Mouse (Mus musculus) myocyte (in vitro differentiated cells): Measurements from ENCODE around the gene Mboat2. TPM values are rescaled to one million over a fixed set of nuclear protein-coding genes. Genes with fewer than 3 reads are reported as not detected.

Experiments used
- H3K27me3 ChIP-seq: one replicate; pipeline ENCODE4 v1.6.1; 2011; ENCODE audit not compliant: control insufficient read depth, insufficient read depth, insufficient read length
- H3K36me3 ChIP-seq: one replicate; pipeline ENCODE4 v1.6.1; 2011; ENCODE audit not compliant: control insufficient read depth, insufficient read depth
- H3K4me2 ChIP-seq: one replicate; pipeline ENCODE4 v1.6.1; 2011; ENCODE audit warnings: low read depth, control low read depth
- H3K4me3 ChIP-seq: one replicate; pipeline ENCODE4 v1.5.1; 2011; ENCODE audit warnings: mild to moderate bottlenecking, control low read depth, moderate library complexity
- H3K79me2 ChIP-seq: one replicate; pipeline ENCODE4 v1.6.1; 2011; ENCODE audit not compliant: control insufficient read depth, insufficient read depth
- H3ac ChIP-seq: one replicate; pipeline ENCODE4 v1.6.1; 2011; ENCODE audit not compliant: control insufficient read depth, insufficient read length
- CEBPB ChIP-seq: IDR thresholded peaks from 2 replicates; pipeline ENCODE4 v1.6.1; 2011; ENCODE audit warnings: mild to moderate bottlenecking, moderate library complexity; ENCODE audit not compliant: poor library complexity, insufficient read depth, severe bottlenecking
- E2F4 ChIP-seq: IDR thresholded peaks from one replicate; pipeline ENCODE4 v1.6.1; 2011; ENCODE audit warnings: mild to moderate bottlenecking, control low read depth, moderate library complexity; ENCODE audit not compliant: insufficient read depth
- MAX ChIP-seq: IDR thresholded peaks from one replicate; pipeline ENCODE4 v1.6.1; 2011; ENCODE audit warnings: low read depth, mild to moderate bottlenecking, control low read depth
- MYOD1 ChIP-seq, 3 experiments: IDR thresholded peaks; one replicate each; pipeline ENCODE4 v1.6.1; 2011; ENCODE audit warnings: control low read depth in 2 of 3, low read depth in 2 of 3, mild to moderate bottlenecking in 2 of 3, moderate library complexity in 1 of 3; ENCODE audit not compliant: insufficient read length in 2 of 3, control insufficient read depth in 1 of 3
- MYOG ChIP-seq, 3 experiments: IDR thresholded peaks; one replicate each; pipeline ENCODE4 v1.6.1; 2011; ENCODE audit warnings: control low read depth in 2 of 3, low read depth in 2 of 3, mild to moderate bottlenecking in 2 of 3; ENCODE audit not compliant: insufficient read length in 2 of 3, control insufficient read depth in 1 of 3, insufficient read depth in 1 of 3
- POLR2A ChIP-seq: IDR thresholded peaks from one replicate; pipeline ENCODE4 v1.6.1; 2011; ENCODE audit warnings: low read depth, mild to moderate bottlenecking, control low read depth, moderate library complexity; ENCODE audit not compliant: insufficient read length
- POLR2AphosphoS2 ChIP-seq: IDR thresholded peaks from one replicate; pipeline ENCODE4 v1.6.1; 2011; ENCODE audit warnings: low read depth, control low read depth; ENCODE audit not compliant: insufficient read length
- REST ChIP-seq: IDR thresholded peaks from one replicate; pipeline ENCODE4 v1.6.1; 2011; ENCODE audit warnings: mild to moderate bottlenecking, control low read depth, moderate library complexity; ENCODE audit not compliant: insufficient read depth, insufficient read length
- SRF ChIP-seq: IDR thresholded peaks from one replicate; pipeline ENCODE4 v1.6.1; 2011; ENCODE audit warnings: low read depth; ENCODE audit not compliant: control insufficient read depth, insufficient read length
- TCF12 ChIP-seq: IDR thresholded peaks from one replicate; pipeline ENCODE4 v1.6.1; 2011; ENCODE audit warnings: mild to moderate bottlenecking, control low read depth; ENCODE audit not compliant: poor library complexity, insufficient read depth, severe bottlenecking
- TCF3 ChIP-seq: IDR thresholded peaks from one replicate; pipeline ENCODE4 v1.6.1; 2011; ENCODE audit warnings: low read depth, control low read depth; ENCODE audit not compliant: insufficient read length
- USF1 ChIP-seq: IDR thresholded peaks from one replicate; pipeline ENCODE4 v1.6.1; 2011; ENCODE audit warnings: low read depth, mild to moderate bottlenecking, control low read depth, moderate library complexity
- polyA plus RNA-seq: library from polyadenylated mRNA; unstranded; fragments of >200 nt; fragmentation: generic; extraction: Trizol; gene quantifications from one replicate; pipeline ENCODE4 v1.2.1, GENCODE M21; 2012; ENCODE audit warnings: missing spikeins

Mboat2 gene
- polyA plus RNA-seq, 1 experiment, result 16.9 TPM

DNA sequence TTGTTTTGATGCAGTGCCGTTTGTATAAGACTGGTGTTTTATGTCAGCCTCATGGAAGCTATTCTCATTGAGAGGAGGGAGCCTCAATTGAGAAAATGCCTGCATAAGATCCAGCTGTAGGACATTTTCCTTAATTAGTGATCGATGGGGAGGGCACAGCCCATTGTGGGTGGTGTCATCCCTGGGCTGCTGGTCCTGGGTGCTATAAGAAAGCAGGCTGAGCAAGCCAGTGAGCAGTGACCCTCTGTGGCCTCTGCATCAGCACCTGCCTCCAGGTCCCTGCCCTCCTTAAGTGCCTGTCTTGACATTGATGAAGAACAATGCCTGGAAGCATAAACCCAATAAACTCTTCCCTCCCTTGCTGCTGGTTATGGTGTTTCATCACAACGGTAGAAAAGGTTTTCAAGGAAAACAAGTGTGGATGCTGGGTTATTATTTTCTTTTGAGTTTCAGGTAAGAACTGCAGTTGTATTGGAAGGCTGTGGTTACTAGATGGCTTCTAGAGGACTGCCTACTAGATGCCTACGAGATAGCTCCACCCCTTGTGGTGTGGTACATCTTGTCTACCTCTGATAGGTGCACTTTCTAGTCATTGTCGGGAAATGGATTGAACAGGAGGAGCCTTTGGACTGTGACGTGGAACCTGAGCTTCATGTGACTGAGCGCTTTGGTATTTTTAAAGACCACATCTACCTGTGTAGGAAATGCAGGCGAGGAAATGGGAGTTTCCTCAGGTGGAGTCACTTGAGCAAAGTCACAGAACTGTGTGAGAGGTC, 60.2 kb downstream of the Mboat2 start:
- Histone ChIP-seq H3K27me3 (no peaks in the 10 kb centered on the region), H3ac (no peak overlapping the region), H3K4me3 (no peak overlapping the region), H3K4me2 (no peak overlapping the region), H3K36me3 (no peaks in the 10 kb centered on the region), H3K79me2 (no peaks in the 10 kb centered on the region)
- TF ChIP-seq REST (no peak), E2F4 (no peak), USF1 (no peak), POLR2AphosphoS2 (no peak), SRF (no peak), POLR2A (no peak), TCF3 (no peak), MAX (no peak)

DNA sequence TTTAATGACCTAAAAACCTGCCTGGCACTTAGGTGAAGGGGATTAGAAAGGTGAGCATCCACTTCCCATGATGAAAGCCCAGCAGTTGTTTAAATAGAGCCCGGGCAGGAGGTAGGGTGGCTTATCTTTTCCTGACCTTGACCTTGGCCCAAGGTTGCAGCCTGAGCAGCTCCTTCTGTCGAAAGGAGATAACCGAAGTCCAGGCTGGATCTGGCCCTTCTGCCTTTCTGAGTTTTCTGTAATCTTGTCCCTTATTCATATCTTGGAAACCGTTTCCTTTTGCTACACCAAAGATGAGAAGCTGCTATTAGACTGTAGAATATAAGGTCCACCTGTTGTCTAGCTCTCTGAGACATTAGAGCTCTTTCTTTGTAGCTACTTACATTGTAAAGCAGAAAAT, 61.9 kb downstream of the Mboat2 start:
- Histone ChIP-seq H3K4me3 (no peak overlapping the region), H3K4me2 (no peak overlapping the region), H3K79me2 (no peaks in the 10 kb centered on the region), H3ac (no peak overlapping the region), H3K36me3 (no peaks in the 10 kb centered on the region), H3K27me3 (no peaks in the 10 kb centered on the region)
- no peak for TF ChIP-seq USF1
- TF ChIP-seq E2F4, result no peak
- TF ChIP-seq TCF12, result no peak
- no peak for TF ChIP-seq MAX
- no peak for TF ChIP-seq POLR2A
- TF ChIP-seq POLR2AphosphoS2, result no peak

DNA sequence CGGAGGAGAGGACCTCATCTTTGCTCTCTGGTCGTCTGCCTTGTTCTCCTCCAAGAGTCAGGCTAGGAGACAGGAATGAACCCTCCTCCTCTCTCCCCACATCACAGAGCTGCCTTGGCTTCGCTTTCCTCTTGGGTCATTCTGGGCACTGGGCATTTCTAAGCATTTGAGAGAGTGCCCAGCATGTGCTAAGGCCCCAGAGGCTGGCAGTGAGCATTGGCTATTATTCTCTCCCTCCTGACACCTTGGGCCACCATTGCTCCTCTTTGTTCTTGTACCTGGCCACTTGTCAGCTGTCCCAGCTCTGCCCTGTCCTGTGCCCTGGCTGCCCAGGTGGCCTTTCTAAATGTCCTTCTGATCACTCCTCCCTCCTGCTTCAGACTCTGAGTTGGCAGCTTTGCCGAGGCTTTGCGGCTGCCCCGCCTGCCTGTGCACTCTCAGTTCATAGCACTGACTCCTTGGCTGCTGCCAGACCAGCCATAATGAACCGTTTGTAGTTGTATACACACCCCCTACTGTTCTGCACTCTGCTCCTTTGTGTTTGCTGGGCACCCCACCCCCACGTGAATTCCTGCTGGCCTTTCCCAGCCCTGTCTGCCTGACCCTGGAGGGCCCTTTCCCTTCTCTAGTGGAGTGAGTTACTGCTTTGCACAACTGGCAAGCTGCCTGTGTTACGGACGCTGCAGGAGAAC, 63.2 kb downstream of the Mboat2 start:
- no peaks in the 10 kb centered on the region for H3K27me3 ChIP-seq
- no peak overlapping the region for H3K4me2 ChIP-seq
- no peak overlapping the region for H3K4me3 ChIP-seq
- H3ac ChIP-seq, result no peak overlapping the region
- no peak for TF ChIP-seq MYOD1 (IDR thresholded peaks at IDR 0.05; ENCODE audit: control insufficient read depth in 1 of 3, insufficient read length in 2 of 3, low read depth in 2 of 3)
- no peak for TF ChIP-seq MAX
- no peak for TF ChIP-seq MYOG (IDR thresholded peaks at IDR 0.05; ENCODE audit: control insufficient read depth in 1 of 3, insufficient read depth in 1 of 3, insufficient read length in 2 of 3, low read depth in 2 of 3)
- no peak for TF ChIP-seq POLR2AphosphoS2
- no peak for TF ChIP-seq POLR2A
- TF ChIP-seq TCF3, result no peak
- no peak for TF ChIP-seq TCF12
- no peak for TF ChIP-seq CEBPB
- TF ChIP-seq USF1, result no peak
- TF ChIP-seq REST, result no peak
- TF ChIP-seq E2F4, result no peak
- TF ChIP-seq SRF, result no peak
- H3K36me3 ChIP-seq, result no peaks in the 10 kb centered on the region
- no peaks in the 10 kb centered on the region for H3K79me2 ChIP-seq

DNA sequence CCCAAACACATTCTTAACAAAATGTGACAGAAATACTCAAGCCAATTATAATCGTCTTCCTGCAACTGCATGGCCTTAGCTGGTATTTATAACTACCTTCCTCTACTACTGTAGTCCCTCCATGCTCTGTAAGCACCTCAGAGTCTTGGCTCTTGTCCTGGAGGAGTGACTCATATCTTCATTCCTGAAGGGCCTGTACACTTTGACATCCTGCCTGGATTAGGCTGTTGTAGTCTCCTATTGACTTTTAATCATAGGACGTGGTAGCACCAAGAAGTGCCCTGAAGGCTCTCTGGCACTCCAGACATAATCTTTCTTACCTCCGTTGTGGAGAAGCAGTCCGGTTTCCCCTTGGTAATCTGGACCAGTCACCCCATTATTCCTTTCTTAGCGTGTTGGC, 64.7 kb downstream of the Mboat2 start:
- H3K4me3 ChIP-seq, result no peak overlapping the region
- H3K79me2 ChIP-seq, result no peaks in the 10 kb centered on the region
- TF ChIP-seq TCF12 (no peak), USF1 (no peak), TCF3 (no peak), POLR2AphosphoS2 (no peak), E2F4 (no peak), MYOD1 (IDR thresholded peaks at IDR 0.05; ENCODE audit: control insufficient read depth in 1 of 3, insufficient read length in 2 of 3, low read depth in 2 of 3) (no peak), MYOG (IDR thresholded peaks at IDR 0.05; ENCODE audit: control insufficient read depth in 1 of 3, insufficient read depth in 1 of 3, insufficient read length in 2 of 3, low read depth in 2 of 3) (no peak), SRF (no peak), POLR2A (no peak), CEBPB (no peak), REST (no peak), MAX (no peak)
- no peaks in the 10 kb centered on the region for H3K27me3 ChIP-seq
- no peaks in the 10 kb centered on the region for H3K36me3 ChIP-seq
- H3ac ChIP-seq, result no peak overlapping the region
- H3K4me2 ChIP-seq, result no peak overlapping the region

DNA sequence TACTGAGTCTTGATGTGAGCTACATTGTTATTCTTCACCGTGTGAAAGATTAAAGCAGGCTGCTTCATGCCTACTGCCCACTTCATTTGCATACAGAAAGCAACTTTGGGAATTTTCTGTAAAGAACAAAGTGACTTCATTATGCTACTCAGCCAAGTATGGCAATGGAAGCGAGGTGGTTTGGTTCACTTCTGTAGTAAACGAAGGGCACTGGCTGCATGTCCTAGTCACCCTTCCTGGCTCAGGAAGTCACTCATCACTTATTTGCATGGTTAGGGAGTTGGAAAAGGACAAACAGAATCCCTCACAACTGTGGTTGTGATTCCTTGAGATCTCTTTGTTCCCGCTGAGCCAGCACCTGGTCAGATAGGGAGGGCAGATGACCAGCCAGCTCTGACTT, 66.7 kb downstream of the Mboat2 start:
- no peaks in the 10 kb centered on the region for H3K36me3 ChIP-seq
- no peak overlapping the region for H3K4me2 ChIP-seq

More for the DNA sequence above, 66.7 kb downstream of the Mboat2 start:
- TF ChIP-seq USF1 (no peak), TCF12 (no peak), MYOD1 (IDR thresholded peaks at IDR 0.05; ENCODE audit: control insufficient read depth in 1 of 3, insufficient read length in 2 of 3, low read depth in 2 of 3) (no peak), E2F4 (no peak), REST (no peak), SRF (no peak), TCF3 (no peak), POLR2AphosphoS2 (no peak), MAX (no peak), POLR2A (no peak), CEBPB (no peak), MYOG (IDR thresholded peaks at IDR 0.05; ENCODE audit: control insufficient read depth in 1 of 3, insufficient read depth in 1 of 3, insufficient read length in 2 of 3, low read depth in 2 of 3) (no peak)
- Histone ChIP-seq H3ac (no peak overlapping the region), H3K4me3 (no peak overlapping the region), H3K79me2 (no peaks in the 10 kb centered on the region), H3K27me3 (no peaks in the 10 kb centered on the region)
